Mouse (Mus musculus): ENCODE results near the gene Sema6d.

The Sema6d gene

GRCm38 (mm10) chr2:124401727-124402380, 312.1 kb downstream of the Sema6d start:
- DNase-seq (ENCODE audit: low spot score): no peak

DNA sequence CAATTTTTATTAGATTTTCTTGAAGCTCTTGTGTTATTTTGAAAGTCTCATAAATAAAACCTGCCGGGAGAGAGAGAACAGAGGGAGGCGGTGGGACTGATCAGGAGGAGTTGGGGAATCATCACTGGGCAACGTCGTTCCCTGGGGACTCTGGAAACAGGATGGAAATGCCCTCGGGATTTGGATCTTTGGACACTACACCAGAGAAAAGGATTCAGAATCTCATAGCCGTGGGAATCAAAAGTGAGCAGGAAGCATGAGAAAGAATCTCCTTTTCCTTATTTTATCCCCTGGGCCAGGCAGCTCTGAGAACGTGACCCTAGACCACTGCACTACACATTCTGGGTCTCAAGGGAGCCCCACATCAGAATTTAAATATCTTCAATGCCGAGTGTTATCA, 313.8 kb downstream of the Sema6d start:
- no peak for DNase-seq (ENCODE audit: low spot score)

DNA sequence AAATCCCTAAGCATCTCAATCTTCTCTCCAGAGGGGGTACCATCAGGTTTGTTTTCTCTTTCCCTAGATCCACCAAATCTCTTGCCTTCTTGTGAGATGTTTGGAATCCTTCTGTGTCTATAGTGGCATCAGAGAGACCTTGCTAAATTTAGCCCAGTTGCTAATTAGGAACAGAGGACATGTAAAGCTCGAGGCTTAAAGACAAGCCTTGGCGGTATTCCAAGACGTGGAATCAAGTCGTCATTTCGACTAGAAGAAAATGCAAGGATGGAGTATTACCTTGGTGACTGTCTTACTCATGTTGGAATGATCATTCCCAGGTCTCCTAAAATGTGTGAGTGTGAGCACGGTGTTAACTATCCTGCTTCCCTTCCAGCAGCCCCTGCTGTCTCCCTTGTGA, 314.2 kb downstream of the Sema6d start:
- no peak for DNase-seq (ENCODE audit: low spot score)

DNA sequence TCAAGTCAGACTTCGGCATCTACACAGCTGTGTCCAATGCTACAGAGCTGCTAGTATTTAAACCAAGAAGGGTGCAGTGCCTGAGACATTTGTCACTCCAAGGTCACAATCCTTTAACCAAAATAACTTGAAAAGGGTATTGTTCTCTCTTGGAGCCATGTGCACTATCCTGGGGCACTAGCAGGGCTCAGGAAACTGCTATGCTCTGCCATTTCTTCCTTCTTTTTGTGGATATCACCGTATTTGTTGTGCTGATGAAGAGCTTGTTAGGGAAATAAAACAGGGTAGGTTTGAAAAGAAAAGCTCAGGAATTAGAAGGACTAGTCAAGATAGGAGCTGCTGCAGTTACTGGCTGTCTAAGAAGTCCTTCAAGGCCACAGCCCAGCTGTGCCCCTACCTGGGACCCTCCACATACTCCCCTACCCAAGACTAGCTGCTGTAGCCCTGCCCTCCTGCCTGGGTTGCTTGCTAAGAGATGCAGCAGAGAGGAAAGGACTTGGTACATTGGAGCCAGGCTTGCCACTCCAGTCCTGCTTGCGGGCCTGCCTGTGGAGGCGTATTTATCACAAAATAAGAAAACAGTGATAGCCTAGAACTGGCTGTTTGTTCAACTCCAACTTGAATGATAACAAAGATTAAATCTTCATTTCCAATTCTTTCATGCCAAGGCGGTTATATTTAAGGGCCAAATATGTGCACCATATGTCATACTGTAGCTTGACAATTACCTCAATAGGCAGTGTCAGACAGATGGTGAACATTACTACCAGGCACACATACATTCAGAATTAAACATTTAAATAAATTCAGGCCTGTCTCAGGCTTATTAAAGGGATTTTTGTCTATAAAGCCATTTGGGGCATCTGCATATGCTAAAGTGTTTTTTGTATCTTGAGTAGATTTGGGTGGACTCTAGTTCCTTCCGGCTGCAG, 315.1 kb downstream of the Sema6d start:
- DNase-seq (ENCODE audit: low spot score): no peak

GRCm38 (mm10) chr2:124408956-124409355, 319.2 kb downstream of the Sema6d start:
- DNase-seq (ENCODE audit: low spot score): no peak

GRCm38 (mm10) chr2:124416730-124417129, 327.0 kb downstream of the Sema6d start:
- no peak for DNase-seq (ENCODE audit: low spot score)

- no peak for DNase-seq (ENCODE audit: low spot score)
Measured at GRCm38 (mm10) chr2:124418319-124418718, 328.6 kb downstream of the Sema6d start.

DNA sequence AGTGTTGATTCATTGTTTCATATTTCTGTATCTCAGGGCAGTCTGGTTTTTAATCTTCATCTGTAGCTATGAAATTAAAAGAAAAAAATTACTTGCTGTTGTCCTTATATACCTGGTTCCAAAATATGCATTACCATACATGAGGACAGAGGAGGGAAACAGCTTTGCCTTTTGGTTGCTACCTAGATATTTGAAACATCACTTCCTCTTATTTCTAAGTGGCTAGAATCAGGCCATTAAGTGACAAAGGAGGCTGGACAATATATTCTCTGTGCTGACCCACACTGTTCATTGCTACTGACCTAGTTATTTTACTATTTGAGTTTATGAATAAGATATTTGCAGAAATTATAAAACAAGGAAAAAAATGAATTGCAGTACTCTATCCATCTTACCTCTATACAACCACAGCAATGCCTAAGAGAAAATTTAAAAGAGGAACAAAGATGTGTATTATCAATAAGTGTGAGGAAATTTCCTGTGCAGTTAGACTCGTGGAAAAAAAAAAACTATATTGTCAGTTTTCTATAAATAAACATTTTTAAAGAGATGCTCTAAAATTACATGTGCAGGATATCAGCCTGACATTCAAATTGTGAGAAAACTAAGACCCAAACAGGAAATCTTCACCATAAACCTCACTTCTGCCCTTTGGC, 330.5 kb downstream of the Sema6d start:
- no peak for DNase-seq (ENCODE audit: low spot score)

GRCm38 (mm10) chr2:124429744-124430143, 340.0 kb downstream of the Sema6d start:
- DNase-seq (ENCODE audit: low spot score): no peak

- no peak for DNase-seq (ENCODE audit: low spot score)
Measured at GRCm38 (mm10) chr2:124430708-124431107, 340.9 kb downstream of the Sema6d start.

- DNase-seq (ENCODE audit: low spot score): no peak
Measured at GRCm38 (mm10) chr2:124435382-124436002, 345.7 kb downstream of the Sema6d start.

- DNase-seq (ENCODE audit: low spot score): no peak
Measured at GRCm38 (mm10) chr2:124436704-124437103, 346.9 kb downstream of the Sema6d start.

GRCm38 (mm10) chr2:124444199-124444598, 354.4 kb downstream of the Sema6d start:
- no peak for DNase-seq (ENCODE audit: low spot score)

- DNase-seq (ENCODE audit: low spot score): no peak
Measured at GRCm38 (mm10) chr2:124455881-124456280, 366.1 kb downstream of the Sema6d start.

DNA sequence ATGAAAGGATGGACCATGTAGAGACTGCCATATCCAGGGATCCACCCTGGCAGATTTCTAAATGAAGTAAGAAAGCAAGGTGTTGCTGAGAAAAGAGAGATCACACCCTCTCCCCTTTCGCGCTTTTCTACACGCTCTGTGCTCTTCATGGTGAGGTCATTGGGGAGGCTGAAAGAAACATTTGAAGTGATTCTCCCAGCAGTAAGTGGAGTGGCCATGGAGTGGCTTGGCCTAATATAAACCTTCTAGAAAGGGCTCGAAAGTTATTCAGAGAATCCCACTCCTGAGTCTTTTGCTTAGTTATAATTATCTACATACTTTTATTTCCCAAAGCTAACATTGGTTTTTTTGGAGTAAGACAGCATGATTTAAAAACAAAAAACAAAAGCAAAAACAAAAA, 367.2 kb downstream of the Sema6d start:
- no peak for DNase-seq (ENCODE audit: low spot score)

DNA sequence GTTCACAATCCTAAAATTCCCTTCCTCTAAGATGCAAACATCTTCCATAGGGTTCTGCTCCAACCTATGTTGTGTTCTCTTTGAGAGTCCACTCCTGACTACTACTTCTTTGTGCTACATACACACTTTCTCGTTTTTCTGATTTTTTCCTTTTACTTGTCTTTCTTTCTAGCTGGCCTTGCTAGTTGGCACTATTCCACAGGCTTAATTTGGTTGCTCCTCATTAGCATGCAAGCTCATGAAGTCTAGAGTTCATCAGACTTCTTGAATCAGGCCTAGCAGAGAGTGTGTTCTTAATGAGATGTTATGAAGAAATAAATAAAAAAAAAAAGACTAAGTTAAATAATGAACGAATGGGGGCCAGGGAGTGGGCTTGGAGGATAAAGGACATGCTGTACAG, 368.3 kb downstream of the Sema6d start:
- peak; percentile 7 for DNase-seq (ENCODE audit: low spot score)

- DNase-seq (ENCODE audit: low spot score): no peak
Measured at GRCm38 (mm10) chr2:124460956-124461355, 371.2 kb downstream of the Sema6d start.

DNA sequence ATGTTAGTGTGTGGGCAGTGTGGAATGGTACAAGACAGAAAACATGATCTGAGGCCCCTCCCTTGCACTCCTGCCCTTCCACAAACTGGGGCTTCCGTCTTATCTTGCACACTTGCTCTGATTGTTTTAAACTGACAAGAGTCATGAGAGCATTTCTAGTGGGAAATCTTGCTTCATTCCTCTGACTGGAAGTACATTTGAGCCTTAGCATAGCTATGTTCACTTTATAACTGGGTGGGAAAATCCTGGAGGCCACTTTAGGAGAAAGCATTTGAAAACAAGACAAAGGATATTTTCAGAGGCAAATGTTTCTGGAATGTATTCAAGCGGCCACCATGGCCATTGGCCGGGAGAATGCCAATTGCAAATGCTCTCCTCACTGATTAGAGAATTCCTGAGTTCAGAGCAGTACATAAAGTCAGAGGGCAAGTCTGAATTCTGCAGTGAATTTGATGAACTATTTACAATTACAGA, 371.6 kb downstream of the Sema6d start:
- no peak for DNase-seq (ENCODE audit: low spot score)

GRCm38 (mm10) chr2:124465004-124465946, 375.5 kb downstream of the Sema6d start:
- no peak for DNase-seq (ENCODE audit: low spot score)

DNA sequence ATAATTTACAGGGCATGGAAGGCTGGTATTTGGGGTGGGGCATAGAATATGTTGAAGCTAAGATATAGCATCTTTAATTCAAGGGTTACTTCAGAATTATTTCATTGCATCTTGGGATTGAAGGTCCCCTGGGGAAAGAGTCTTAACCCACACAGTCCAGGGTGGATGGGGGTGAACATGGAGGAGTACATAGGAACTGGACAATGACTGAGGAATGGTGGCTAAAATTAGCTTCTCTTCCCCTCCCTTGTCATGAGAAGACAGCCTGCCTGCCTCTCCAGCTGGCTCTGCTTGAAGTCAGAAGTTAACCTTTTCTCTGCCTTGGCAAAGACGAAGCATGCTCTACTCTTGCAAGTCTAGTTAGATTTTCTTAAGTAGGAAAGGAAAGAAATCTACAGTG, 377.7 kb downstream of the Sema6d start:
- DNase-seq (ENCODE audit: low spot score): no peak
